Mouse (Mus musculus): ENCODE results near the gene Homer1. TPM values are rescaled to one million over a fixed set of nuclear protein-coding genes. Genes with fewer than 3 reads are reported as not detected.
A peak's percentile ranks its signal among the peaks of the same experiment; 100 is the strongest.

Homer1 gene
- polyA plus RNA-seq, 1 experiment from 2014 or later: 12.3 TPM

DNA sequence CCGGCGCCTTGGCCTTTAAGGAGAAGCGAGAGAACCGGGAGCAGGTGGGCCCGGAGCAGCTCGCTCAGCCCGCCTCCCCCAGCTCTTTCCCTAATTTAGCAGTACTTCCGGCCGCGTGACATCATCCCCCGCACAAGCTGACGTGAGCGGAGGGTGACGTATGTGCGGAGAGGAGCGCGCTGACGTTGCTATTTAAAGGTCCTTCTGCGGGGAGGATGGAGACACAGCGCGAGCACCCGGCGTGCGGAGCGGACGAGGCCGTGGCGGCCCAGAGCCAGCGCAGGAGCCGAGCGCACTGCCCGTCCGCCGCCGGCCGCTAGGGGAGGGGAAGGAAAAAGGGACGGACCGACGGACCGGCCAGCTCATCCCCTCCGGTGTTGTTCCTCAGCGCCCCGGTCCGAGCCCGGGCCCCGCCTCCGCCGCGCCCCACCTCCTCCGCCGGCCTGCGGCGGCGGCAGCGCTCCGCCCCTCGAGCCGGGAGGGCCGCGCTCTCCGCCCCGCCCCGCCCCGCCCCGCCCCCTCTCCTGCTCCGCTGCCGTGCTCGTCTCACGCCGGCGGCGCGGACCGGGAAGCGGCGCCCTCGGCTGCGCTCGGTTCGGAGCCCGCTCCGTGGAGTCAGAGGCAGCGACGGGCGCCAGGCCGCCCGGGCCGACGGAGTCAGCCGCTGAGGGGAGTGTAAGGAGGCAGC lies 4.3 kb downstream of the Homer1 start:
- ATAC-seq (replicated peaks; ENCODE audit: low FRiP score): peak; percentile 96
- H3K27ac ChIP-seq (ENCODE audit: low read depth, low read length): peak overlapping the region; percentile 95
- no peaks in the 10 kb centered on the region for H3K9me3 ChIP-seq (ENCODE audit: control insufficient read depth, low read length)
- H3K4me1 ChIP-seq (replicated peaks; ENCODE audit: control insufficient read depth, insufficient read depth, low read length): peaks cover 5% of the 10 kb centered on the region; the same call in 1 of the 2 replicates
- H3K36me3 ChIP-seq (ENCODE audit: control insufficient read depth, insufficient read depth, low read length): no peaks in the 10 kb centered on the region
- peak; percentile 96 for DNase-seq (ENCODE audit: low spot score)
- peak overlapping the region; percentile 80 for H3K4me2 ChIP-seq (ENCODE audit: low read depth, low read length, severe bottlenecking)
- H3K4me3 ChIP-seq (ENCODE audit: low read depth, low read length): peak overlapping the region; percentile 84
- H3K27me3 ChIP-seq (ENCODE audit: control insufficient read depth, insufficient read depth, low read length): no peaks in the 10 kb centered on the region
- 1% methylated on average over 64 of the region's 90 CpGs for WGBS
- H3K9ac ChIP-seq (ENCODE audit: low read length): peak overlapping the region; percentile 88

- WGBS: under 1% methylated on average over 58 of the region's 64 CpGs
- Histone ChIP-seq H3K9ac (ENCODE audit: low read length) (peak overlapping the region; percentile 88), H3K4me1 (replicated peaks; ENCODE audit: control insufficient read depth, insufficient read depth, low read length) (peaks cover 5% of the 10 kb centered on the region; the same call in 1 of the 2 replicates), H3K4me3 (ENCODE audit: low read depth, low read length) (peak overlapping the region; percentile 84), H3K36me3 (ENCODE audit: control insufficient read depth, insufficient read depth, low read length) (no peaks in the 10 kb centered on the region), H3K27ac (ENCODE audit: low read depth, low read length) (peak overlapping the region; percentile 95), H3K9me3 (ENCODE audit: control insufficient read depth, low read length) (no peaks in the 10 kb centered on the region), H3K4me2 (ENCODE audit: low read depth, low read length, severe bottlenecking) (peak overlapping the region; percentile 80), H3K27me3 (ENCODE audit: control insufficient read depth, insufficient read depth, low read length) (no peaks in the 10 kb centered on the region)
- peak; percentile 83 for DNase-seq (ENCODE audit: low spot score)
- ATAC-seq (replicated peaks; ENCODE audit: low FRiP score): peak; percentile 57
Observed at GRCm38 (mm10) chr13:93304251-93305001, 5.0 kb downstream of the Homer1 start.

- H3K4me2 ChIP-seq (ENCODE audit: low read depth, low read length, severe bottlenecking): peak overlapping the region; percentile 80
- 12% methylated on average over 7 of the region's 7 CpGs for WGBS
- DNase-seq (ENCODE audit: low spot score) (no peak), ATAC-seq (replicated peaks; ENCODE audit: low FRiP score) (no peak)
- peak overlapping the region; percentile 84 for H3K4me3 ChIP-seq (ENCODE audit: low read depth, low read length)
- H3K36me3 ChIP-seq (ENCODE audit: control insufficient read depth, insufficient read depth, low read length): no peaks in the 10 kb centered on the region
- H3K27me3 ChIP-seq (ENCODE audit: control insufficient read depth, insufficient read depth, low read length): no peaks in the 10 kb centered on the region
- peaks cover 5% of the 10 kb centered on the region; the same call in 1 of the 2 replicates for H3K4me1 ChIP-seq (replicated peaks; ENCODE audit: control insufficient read depth, insufficient read depth, low read length)
- peak overlapping the region; percentile 88 for H3K9ac ChIP-seq (ENCODE audit: low read length)
- H3K27ac ChIP-seq (ENCODE audit: low read depth, low read length): no peak overlapping the region
- no peaks in the 10 kb centered on the region for H3K9me3 ChIP-seq (ENCODE audit: control insufficient read depth, low read length)
Observed at GRCm38 (mm10) chr13:93305149-93305548, 5.7 kb downstream of the Homer1 start.

DNA sequence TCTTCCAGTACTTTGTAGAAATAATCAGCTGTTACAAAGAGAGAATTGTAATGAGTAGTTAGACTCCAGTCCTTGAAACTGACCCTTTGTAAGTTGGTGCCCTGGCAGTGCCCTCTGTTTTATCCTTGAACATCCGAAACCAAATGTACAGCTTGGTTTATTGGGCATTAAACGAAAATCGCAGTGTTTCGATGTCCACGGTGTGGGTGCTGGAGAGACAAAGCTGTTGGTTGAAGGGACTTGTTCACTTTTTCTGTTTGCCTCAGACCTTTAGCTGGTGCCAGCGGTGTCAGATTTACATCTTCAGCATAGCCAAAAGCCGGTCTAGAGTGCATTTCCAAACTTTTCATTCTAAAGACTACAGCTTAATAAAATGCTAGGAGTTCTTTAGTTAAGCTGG lies 6.2 kb downstream of the Homer1 start:
- Histone ChIP-seq H3K36me3 (ENCODE audit: control insufficient read depth, insufficient read depth, low read length) (no peaks in the 10 kb centered on the region), H3K9ac (ENCODE audit: low read length) (peak overlapping the region; percentile 51), H3K4me3 (ENCODE audit: low read depth, low read length) (peak overlapping the region; percentile 84), H3K27ac (ENCODE audit: low read depth, low read length) (no peak overlapping the region), H3K4me1 (replicated peaks; ENCODE audit: control insufficient read depth, insufficient read depth, low read length) (peaks cover 5% of the 10 kb centered on the region; the same call in 1 of the 2 replicates), H3K27me3 (ENCODE audit: control insufficient read depth, insufficient read depth, low read length) (no peaks in the 10 kb centered on the region), H3K9me3 (ENCODE audit: control insufficient read depth, low read length) (no peaks in the 10 kb centered on the region), H3K4me2 (ENCODE audit: low read depth, low read length, severe bottlenecking) (peak overlapping the region; percentile 80)
- ATAC-seq (replicated peaks; ENCODE audit: low FRiP score) (no peak), DNase-seq (ENCODE audit: low spot score) (no peak)
- 25% methylated on average over 7 of the region's 7 CpGs for WGBS

DNA sequence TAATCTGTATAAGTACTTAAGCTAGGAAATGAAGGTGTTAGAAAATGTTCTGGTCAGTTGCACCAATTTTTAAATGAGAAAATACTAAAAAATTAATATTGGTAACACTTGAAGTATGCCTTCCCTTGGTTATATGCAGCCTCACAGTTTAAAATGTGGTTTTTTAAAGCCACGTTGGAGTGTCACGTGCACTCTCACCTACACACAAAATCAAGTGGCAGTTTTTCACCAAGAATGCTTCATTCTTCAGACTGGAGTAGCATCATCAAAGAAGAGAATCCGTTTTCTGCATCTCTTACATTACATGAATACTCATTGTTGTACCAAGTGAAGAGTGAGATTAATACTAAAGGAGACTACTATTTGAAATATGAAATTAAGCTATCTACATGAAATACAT lies 7.1 kb downstream of the Homer1 start:
- DNase-seq (ENCODE audit: low spot score): no peak
- no peaks in the 10 kb centered on the region for H3K9me3 ChIP-seq (ENCODE audit: control insufficient read depth, low read length)
- H3K9ac ChIP-seq (ENCODE audit: low read length): no peak overlapping the region
- WGBS: 71% methylated on average over 3 of the region's 3 CpGs
- H3K27ac ChIP-seq (ENCODE audit: low read depth, low read length): no peak overlapping the region
- no peaks in the 10 kb centered on the region for H3K27me3 ChIP-seq (ENCODE audit: control insufficient read depth, insufficient read depth, low read length)
- no peaks in the 10 kb centered on the region for H3K36me3 ChIP-seq (ENCODE audit: control insufficient read depth, insufficient read depth, low read length)
- no peak for ATAC-seq (replicated peaks; ENCODE audit: low FRiP score)
- peaks cover 5% of the 10 kb centered on the region; the same call in 1 of the 2 replicates for H3K4me1 ChIP-seq (replicated peaks; ENCODE audit: control insufficient read depth, insufficient read depth, low read length)
- H3K4me2 ChIP-seq (ENCODE audit: low read depth, low read length, severe bottlenecking): peak overlapping the region; percentile 80; the same call in 1 of the 2 replicates
- H3K4me3 ChIP-seq (ENCODE audit: low read depth, low read length): peak overlapping the region; percentile 84

GRCm38 (mm10) chr13:93307700-93308099 lies 8.3 kb downstream of the Homer1 start:
- no peak overlapping the region for H3K4me2 ChIP-seq (ENCODE audit: low read depth, low read length, severe bottlenecking)
- H3K27ac ChIP-seq (ENCODE audit: low read depth, low read length): no peak overlapping the region
- DNase-seq (ENCODE audit: low spot score) (no peak), ATAC-seq (replicated peaks; ENCODE audit: low FRiP score) (no peak)
- no peak overlapping the region for H3K9ac ChIP-seq (ENCODE audit: low read length)
- H3K4me1 ChIP-seq (replicated peaks; ENCODE audit: control insufficient read depth, insufficient read depth, low read length): peaks cover 5% of the 10 kb centered on the region; the same call in 1 of the 2 replicates
- H3K27me3 ChIP-seq (ENCODE audit: control insufficient read depth, insufficient read depth, low read length): no peaks in the 10 kb centered on the region
- 53% methylated on average over 7 of the region's 7 CpGs for WGBS
- no peaks in the 10 kb centered on the region for H3K9me3 ChIP-seq (ENCODE audit: control insufficient read depth, low read length)
- no peaks in the 10 kb centered on the region for H3K36me3 ChIP-seq (ENCODE audit: control insufficient read depth, insufficient read depth, low read length)
- no peak overlapping the region for H3K4me3 ChIP-seq (ENCODE audit: low read depth, low read length)

- ATAC-seq (replicated peaks; ENCODE audit: low FRiP score) (no peak), DNase-seq (ENCODE audit: low spot score) (no peak)
- peaks cover 5% of the 10 kb centered on the region; the same call in 1 of the 2 replicates for H3K4me1 ChIP-seq (replicated peaks; ENCODE audit: control insufficient read depth, insufficient read depth, low read length)
- H3K4me3 ChIP-seq (ENCODE audit: low read depth, low read length): no peak overlapping the region
- H3K36me3 ChIP-seq (ENCODE audit: control insufficient read depth, insufficient read depth, low read length): no peaks in the 10 kb centered on the region
- no peak overlapping the region for H3K27ac ChIP-seq (ENCODE audit: low read depth, low read length)
- H3K9me3 ChIP-seq (ENCODE audit: control insufficient read depth, low read length): no peaks in the 10 kb centered on the region
- WGBS: 81% methylated on average over 1 of the region's 1 CpGs
- H3K9ac ChIP-seq (ENCODE audit: low read length): no peak overlapping the region
- no peak overlapping the region for H3K4me2 ChIP-seq (ENCODE audit: low read depth, low read length, severe bottlenecking)
- no peaks in the 10 kb centered on the region for H3K27me3 ChIP-seq (ENCODE audit: control insufficient read depth, insufficient read depth, low read length)
Observed at GRCm38 (mm10) chr13:93309295-93309694, 9.9 kb downstream of the Homer1 start.

- Histone ChIP-seq H3K4me2 (ENCODE audit: low read depth, low read length, severe bottlenecking) (no peak overlapping the region), H3K9ac (ENCODE audit: low read length) (no peak overlapping the region), H3K36me3 (ENCODE audit: control insufficient read depth, insufficient read depth, low read length) (no peaks in the 10 kb centered on the region), H3K4me3 (ENCODE audit: low read depth, low read length) (no peak overlapping the region), H3K9me3 (ENCODE audit: control insufficient read depth, low read length) (no peaks in the 10 kb centered on the region), H3K27ac (ENCODE audit: low read depth, low read length) (no peak overlapping the region), H3K4me1 (replicated peaks; ENCODE audit: control insufficient read depth, insufficient read depth, low read length) (0 out of 2 replicates have a peak, but pooled peaks cover 2% of the 10 kb centered on the region), H3K27me3 (ENCODE audit: control insufficient read depth, insufficient read depth, low read length) (no peaks in the 10 kb centered on the region)
- no peak for DNase-seq (ENCODE audit: low spot score)
- no peak for ATAC-seq (replicated peaks; ENCODE audit: low FRiP score)
Observed at GRCm38 (mm10) chr13:93312518-93312917, 13.1 kb downstream of the Homer1 start.
